Mouse (Mus musculus) testis, postnatal 14 days (tissue): ENCODE data around the gene Wnt10a.
A peak's percentile ranks its signal among the peaks of the same experiment; 100 is the strongest.

ENCODE experiments used
- DNase-seq: peaks from one replicate; pipeline ENCODE4 v3.0.0; 2021; ENCODE audit warnings: low spot score

The Wnt10a gene

GRCm38 (mm10) chr1:74791249-74791648 lies at the start of gene Wnt10a:
Gene Wnt10a (plus strand): TSS chr1:74791516.
- DNase-seq: no peak

- DNase-seq: no peak
Measured at GRCm38 (mm10) chr1:74747335-74747734, 44.0 kb upstream of the Wnt10a start.

- peak; percentile 36 for DNase-seq
Measured at GRCm38 (mm10) chr1:74748643-74749271, 42.6 kb upstream of the Wnt10a start, which contains the start of gene Prkag3. Gene Prkag3 (minus strand): TSS chr1:74749221.

GRCm38 (mm10) chr1:74749301-74749700 lies 42.0 kb upstream of the Wnt10a start:
- DNase-seq: no peak

- peak; percentile 61 for DNase-seq
Measured at GRCm38 (mm10) chr1:74750683-74751082, 40.6 kb upstream of the Wnt10a start.

GRCm38 (mm10) chr1:74752150-74752549 lies 39.2 kb upstream of the Wnt10a start:
- DNase-seq: no peak

GRCm38 (mm10) chr1:74752833-74753232 lies 38.5 kb upstream of the Wnt10a start:
- no peak for DNase-seq

GRCm38 (mm10) chr1:74753266-74753974 lies 37.9 kb upstream of the Wnt10a start:
- no peak for DNase-seq

- no peak for DNase-seq
Measured at GRCm38 (mm10) chr1:74754175-74754785, 37.0 kb upstream of the Wnt10a start.

- DNase-seq: peak; percentile 60
Measured at GRCm38 (mm10) chr1:74759773-74760172, 31.5 kb upstream of the Wnt10a start.

GRCm38 (mm10) chr1:74763081-74763480 lies 28.2 kb upstream of the Wnt10a start:
- peak; percentile 64 for DNase-seq

GRCm38 (mm10) chr1:74770727-74771466 lies 20.4 kb upstream of the Wnt10a start:
- DNase-seq: no peak

- no peak for DNase-seq
Measured at GRCm38 (mm10) chr1:74771467-74771844, 19.9 kb upstream of the Wnt10a start.

- DNase-seq: no peak
Measured at GRCm38 (mm10) chr1:74771845-74771930, 19.6 kb upstream of the Wnt10a start, which contains the start of gene Wnt6. Gene Wnt6 (plus strand): TSS chr1:74771892.

GRCm38 (mm10) chr1:74771931-74772620 lies 19.2 kb upstream of the Wnt10a start:
- DNase-seq: no peak

- DNase-seq: peak; percentile 88
Measured at GRCm38 (mm10) chr1:74773136-74773535, 18.2 kb upstream of the Wnt10a start.

GRCm38 (mm10) chr1:74774062-74774461 lies 17.3 kb upstream of the Wnt10a start:
- no peak for DNase-seq

- no peak for DNase-seq
Measured at GRCm38 (mm10) chr1:74775816-74776215, 15.5 kb upstream of the Wnt10a start.

- peak; percentile 68 for DNase-seq
Measured at GRCm38 (mm10) chr1:74778934-74779486, 12.3 kb upstream of the Wnt10a start.

- peak; percentile 51 for DNase-seq
Measured at GRCm38 (mm10) chr1:74782045-74782444, 9.3 kb upstream of the Wnt10a start.

GRCm38 (mm10) chr1:74783554-74783953 lies 7.8 kb upstream of the Wnt10a start:
- DNase-seq: no peak
